ENCODE assay signal across 11 mouse cellular contexts in genomic region chr7:109702721-109703120, GRCm38 (mm10). TPM values are rescaled to one million over a fixed set of nuclear protein-coding genes. Genes with fewer than 3 reads are reported as not detected.
DNase-seq lines count a peak whose midpoint lies in the region; ATAC-seq and TF ChIP-seq lines count a peak whose summit lies in the region.
"Had no signal": no experiment of that assay in that cellular context is flagged by ENCODE, and none has a peak within 500 bp of the region (broad histone marks: within the 10 kb centered on the region; RNA-seq: fewer than 3 reads in every experiment).

No protein-coding gene starts in this region.

- no peaks in the 10 kb centered on the region for H3K9me3 ChIP-seq in lung, embryonic 14.5 days (ENCODE audit: low read depth, low read length)
- no peaks in the 10 kb centered on the region for H3K9me3 ChIP-seq in hindbrain, embryonic 16.5 days (ENCODE audit: control insufficient read depth, low read length)

- H3K9ac ChIP-seq in lung, embryonic 14.5 days: no peak overlapping the region
- H3K9ac ChIP-seq in hindbrain, embryonic 16.5 days (ENCODE audit: low read depth, low read length): no peak overlapping the region; the same call in 1 of the 2 replicates

- intact Hi-C loops in left cerebral cortex, postnatal 36 days (cut with DNase I): no loop called here
- intact Hi-C loops in left cerebral cortex, postnatal 25 days (cut with DNase I): no loop called here

- peak overlapping the region; percentile 70 for H3K4me3 ChIP-seq in lung, embryonic 14.5 days (ENCODE audit: low read depth, low read length)
- H3K4me3 ChIP-seq in hindbrain, embryonic 16.5 days (ENCODE audit: low read length): peak overlapping the region; percentile 75; the same call in 1 of the 2 replicates

- WGBS in lung, embryonic 14.5 days: 42% methylated on average over 4 of the region's 4 CpGs
- 33% methylated on average over 4 of the region's 4 CpGs for WGBS in hindbrain, embryonic 16.5 days

- H3K36me3 ChIP-seq in lung, embryonic 14.5 days (ENCODE audit: insufficient read depth): no peaks in the 10 kb centered on the region
- H3K36me3 ChIP-seq in hindbrain, embryonic 16.5 days (ENCODE audit: control insufficient read depth, insufficient read depth, low read length): no peaks in the 10 kb centered on the region

- peak; percentile 20 for DNase-seq in cerebellum, adult 9-10 months
- DNase-seq in cerebellum, adult 11 months: no peak
- DNase-seq in lung, embryonic 14.5 days: no peak
- DNase-seq in lung, postnatal 36 days: no peak
- peak; percentile 14 for DNase-seq in neural tube, embryonic 10.5 days (ENCODE audit: extremely low spot score, low spot score)
- DNase-seq in left cerebral cortex, postnatal 36 days (ENCODE audit: low spot score in 2 of 2): no peak
- DNase-seq in left cerebral cortex, postnatal 25 days (ENCODE audit: low spot score in 2 of 2): no peak

- peaks cover 16% of the 10 kb centered on the region; the same call in 1 of the 2 replicates for H3K4me1 ChIP-seq in lung, embryonic 14.5 days (ENCODE audit: insufficient read depth)
- no peaks in the 10 kb centered on the region for H3K4me1 ChIP-seq in hindbrain, embryonic 16.5 days (ENCODE audit: control insufficient read depth, insufficient read depth, low read depth, low read length)

- no peak overlapping the region for H3K27ac ChIP-seq in lung, embryonic 14.5 days (ENCODE audit: low read depth)
- H3K27ac ChIP-seq in hindbrain, embryonic 16.5 days (ENCODE audit: low read depth, low read length): no peak overlapping the region

- no peak for ATAC-seq in lung, embryonic 14.5 days (ENCODE audit: insufficient read depth)
- ATAC-seq in hindbrain, embryonic 16.5 days: no peak

- no peak for TF ChIP-seq CTCF in lung, embryonic 14.5 days (IDR thresholded peaks at IDR 0.05; ENCODE audit: low read depth)

- peak overlapping the region; percentile 82 for H3K4me2 ChIP-seq in lung, embryonic 14.5 days
- peak overlapping the region; percentile 89 for H3K4me2 ChIP-seq in hindbrain, embryonic 16.5 days (ENCODE audit: low read length)

- no peaks in the 10 kb centered on the region for H3K27me3 ChIP-seq in lung, embryonic 14.5 days (ENCODE audit: insufficient read depth, low read length)
- no peaks in the 10 kb centered on the region for H3K27me3 ChIP-seq in hindbrain, embryonic 16.5 days (replicated peaks; ENCODE audit: control insufficient read depth, insufficient read depth, low read length)

RNA-seq across cellular contexts. Expression of gene St5, which starts 0.7 kb away (rescaled TPM):
- polyA plus RNA-seq in lung, embryonic 14.5 days (2014; fragmentation: Nextera tagmentation; extraction: Ambion mirVana): 67.4 and 68.6 TPM in 2 replicates
- 21.3 and 27.5 TPM in 2 replicates for polyA plus RNA-seq in hindbrain, embryonic 16.5 days (2015; fragmentation: Nextera tagmentation; extraction: Ambion mirVana)
- total RNA-seq in left cerebral cortex, postnatal 36 days (2021): 10 to 100 TPM; 12.8 to 23.4 TPM
- total RNA-seq in left cerebral cortex, postnatal 25 days (2021): 10 to 100 TPM; 14.1 to 15.1 TPM

RNA-seq across cellular contexts. Expression of gene Akip1, which starts 0.8 kb away (rescaled TPM):
- 32.4 and 33.7 TPM in 2 replicates for polyA plus RNA-seq in lung, embryonic 14.5 days (2014; fragmentation: Nextera tagmentation; extraction: Ambion mirVana)
- polyA plus RNA-seq in hindbrain, embryonic 16.5 days (2015; fragmentation: Nextera tagmentation; extraction: Ambion mirVana): 16.7 and 17.7 TPM in 2 replicates
- total RNA-seq in left cerebral cortex, postnatal 36 days (2021): 1 to 10 TPM; 5.2 to 5.7 TPM
- total RNA-seq in left cerebral cortex, postnatal 25 days (2021): 1 to 10 TPM; 3.8 to 6.0 TPM

RNA-seq across cellular contexts. Expression of gene BC051019, which starts 20.9 kb away (rescaled TPM):
- polyA plus RNA-seq in lung, embryonic 14.5 days (2014; fragmentation: Nextera tagmentation; extraction: Ambion mirVana): 0.38 TPM in 1 of 2 replicates, not detected in the other
- polyA plus RNA-seq in hindbrain, embryonic 16.5 days (2015; fragmentation: Nextera tagmentation; extraction: Ambion mirVana): 0.28 and 0.31 TPM in 2 replicates
- total RNA-seq in left cerebral cortex, postnatal 36 days (2021): not detected
- total RNA-seq in left cerebral cortex, postnatal 25 days (2021): not detected
- total RNA-seq: monocyte, adult 5-6 weeks had no signal
- polyA plus RNA-seq: embryonic facial prominence, embryonic 11.5 days had no signal

RNA-seq across cellular contexts. Expression of gene Ascl3, which starts 28.8 kb away (rescaled TPM):
- 0.38 TPM in 1 of 2 replicates, not detected in the other for polyA plus RNA-seq in lung, embryonic 14.5 days (2014; fragmentation: Nextera tagmentation; extraction: Ambion mirVana)
- polyA plus RNA-seq in hindbrain, embryonic 16.5 days (2015; fragmentation: Nextera tagmentation; extraction: Ambion mirVana): 0.47 and 0.54 TPM in 2 replicates
- total RNA-seq in left cerebral cortex, postnatal 36 days (2021): not detected
- not detected for total RNA-seq in left cerebral cortex, postnatal 25 days (2021)
- polyA plus RNA-seq: activated CD4-positive, CD25-positive, alpha-beta regulatory T cell, adult 4 months; embryonic facial prominence, embryonic 11.5 days had no signal

RNA-seq across cellular contexts. Expression of gene Tmem9b, which starts 50.0 kb away (rescaled TPM):
- polyA plus RNA-seq in lung, embryonic 14.5 days (2014; fragmentation: Nextera tagmentation; extraction: Ambion mirVana): 50.4 and 53.0 TPM in 2 replicates
- polyA plus RNA-seq in hindbrain, embryonic 16.5 days (2015; fragmentation: Nextera tagmentation; extraction: Ambion mirVana): 138 and 147 TPM in 2 replicates
- total RNA-seq in left cerebral cortex, postnatal 36 days (2021): 10 to 100 TPM; 87.6 to 95.3 TPM
- 10 to 100 TPM; 91.0 to 95.4 TPM for total RNA-seq in left cerebral cortex, postnatal 25 days (2021)

Comparison
In these comparisons a context has a peak if more than half of its experiments do, and no peak if none do; other contexts are left out.
1. DNase-seq: peak in cerebellum, adult 9-10 months (single experiment) and neural tube, embryonic 10.5 days (single experiment); none in cerebellum, adult 11 months (single experiment), lung, embryonic 14.5 days (single experiment), lung, postnatal 36 days (single experiment), left cerebral cortex, postnatal 36 days (0 of 2) and left cerebral cortex, postnatal 25 days (0 of 2).